Mouse (Mus musculus): ENCODE measurements around the gene Arhgdib. TPM values are rescaled to one million over a fixed set of nuclear protein-coding genes. Genes with fewer than 3 reads are reported as not detected.
"Not testable (repeated sequence)": the region's sequence is repeated elsewhere in the genome, so short reads cannot be mapped to it uniquely, and the experiment has no call there.

Gene Arhgdib
- polyA plus RNA-seq, 1 experiment from 2014 or later, result 164 TPM

DNA sequence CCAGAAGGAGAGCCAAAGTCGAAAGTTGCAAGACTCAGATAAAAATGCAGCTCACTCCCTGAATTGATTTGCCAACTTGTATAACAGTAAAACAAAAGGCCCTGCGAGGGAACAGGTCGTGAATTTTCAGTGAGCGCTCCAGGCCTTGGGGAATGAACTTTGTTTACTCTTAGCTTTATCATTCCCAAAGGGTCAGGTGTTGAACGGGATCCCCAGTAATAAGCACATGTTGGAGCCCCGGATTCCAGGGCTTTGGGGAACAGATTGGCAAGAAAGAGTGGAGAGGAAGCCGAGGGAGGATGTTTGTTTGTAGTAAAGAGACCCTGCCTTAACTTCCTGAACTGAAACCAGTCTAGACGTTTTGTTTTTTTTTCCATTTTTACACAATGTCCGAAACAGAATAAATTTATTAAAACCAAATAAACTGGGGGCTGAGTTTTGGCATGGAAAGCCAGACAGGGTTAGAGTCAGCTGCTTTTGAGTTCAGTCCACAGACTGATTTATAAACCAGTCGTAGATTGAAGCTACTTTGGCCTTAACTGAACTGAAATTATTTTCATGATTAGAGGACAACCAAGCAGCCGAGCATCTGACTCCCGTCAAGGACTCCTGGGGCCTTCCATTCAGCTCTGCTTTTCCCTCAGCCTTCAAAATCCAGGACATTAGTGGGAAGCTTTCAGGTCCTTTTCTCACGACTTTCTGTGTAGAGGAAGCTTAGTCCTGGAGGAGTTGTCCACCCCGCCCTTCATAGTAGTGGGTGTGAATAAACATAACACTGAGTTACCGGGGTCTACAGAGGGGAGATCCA is 47.0 kb downstream of the Arhgdib start:
- no peaks in the 10 kb centered on the region for H3K27me3 ChIP-seq (ENCODE audit: control insufficient read depth, insufficient read depth, low read depth, low read length)
- H3K27ac ChIP-seq (ENCODE audit: low read length), result no peak overlapping the region
- H3K9me3 ChIP-seq (replicated peaks; ENCODE audit: control insufficient read depth, low read length), result no peaks in the 10 kb centered on the region
- H3K36me3 ChIP-seq (ENCODE audit: control insufficient read depth, insufficient read depth), result no peaks in the 10 kb centered on the region
- no peak overlapping the region for H3K4me2 ChIP-seq (ENCODE audit: low read depth, low read length)
- ATAC-seq (ENCODE audit: low read depth), result no peak
- no peak overlapping the region for H3K4me3 ChIP-seq (ENCODE audit: low read depth, low read length)
- 41% methylated on average over 15 of the region's 15 CpGs for WGBS (ENCODE audit: insufficient replicate concordance)
- no peak overlapping the region for H3K9ac ChIP-seq (ENCODE audit: low read depth, low read length)
- no peaks in the 10 kb centered on the region for H3K4me1 ChIP-seq (ENCODE audit: control insufficient read depth, low read depth, low read length)

DNA sequence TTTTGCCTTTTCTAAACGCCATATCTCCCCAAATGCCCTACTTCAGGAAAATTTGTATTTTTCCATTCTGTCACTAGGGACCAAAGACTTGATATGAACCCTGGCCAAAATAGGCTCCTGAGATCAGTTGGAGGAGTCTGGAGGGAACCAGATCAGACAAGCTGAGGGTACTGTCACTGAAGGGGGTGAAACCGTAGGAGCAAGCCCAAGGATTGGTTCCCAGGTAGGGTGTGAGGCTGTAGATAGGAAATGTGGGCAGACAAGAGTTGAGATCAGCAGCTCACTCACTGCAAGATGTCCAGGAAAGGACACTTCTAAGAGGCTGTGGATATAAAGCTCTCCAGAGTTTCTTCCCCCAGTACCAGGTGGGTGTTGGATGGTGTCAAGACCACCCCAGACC is 49.7 kb downstream of the Arhgdib start:
- 39% methylated on average over 2 of the region's 2 CpGs for WGBS (ENCODE audit: insufficient replicate concordance)
- ATAC-seq (ENCODE audit: low read depth), result no peak
- no peak overlapping the region for H3K9ac ChIP-seq (ENCODE audit: low read depth, low read length)

DNA sequence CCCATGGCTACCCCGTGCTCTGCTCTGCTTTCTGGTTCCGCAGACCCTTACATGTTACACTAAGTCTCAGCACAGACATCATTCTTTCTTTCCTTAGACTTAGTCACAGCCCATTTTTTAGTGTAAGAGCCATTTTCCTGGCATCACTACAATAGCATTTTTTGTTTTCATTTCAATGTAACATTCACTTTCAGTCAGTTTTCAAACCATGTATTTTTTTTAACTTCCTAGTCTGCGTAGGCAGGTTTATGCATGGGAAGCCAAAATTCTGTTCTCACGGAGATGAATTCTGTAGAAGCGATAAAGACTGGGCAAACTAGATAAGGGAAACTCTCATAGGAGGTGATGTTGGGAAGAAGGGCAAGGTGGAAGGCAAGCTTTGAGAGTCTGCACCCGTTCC is 52.1 kb downstream of the Arhgdib start:
- Histone ChIP-seq H3K36me3 (ENCODE audit: control insufficient read depth, insufficient read depth) (no peaks in the 10 kb centered on the region), H3K27me3 (ENCODE audit: control insufficient read depth, insufficient read depth, low read depth, low read length) (no peaks in the 10 kb centered on the region), H3K4me3 (ENCODE audit: low read depth, low read length) (no peak overlapping the region), H3K27ac (ENCODE audit: low read length) (no peak overlapping the region), H3K4me2 (ENCODE audit: low read depth, low read length) (no peak overlapping the region), H3K9ac (ENCODE audit: low read depth, low read length) (no peak overlapping the region), H3K9me3 (replicated peaks; ENCODE audit: control insufficient read depth, low read length) (no peaks in the 10 kb centered on the region), H3K4me1 (ENCODE audit: control insufficient read depth, low read depth, low read length) (no peaks in the 10 kb centered on the region)
- ATAC-seq (ENCODE audit: low read depth), result no peak
- 68% methylated on average over 6 of the region's 6 CpGs for WGBS (ENCODE audit: insufficient replicate concordance)

More for the DNA sequence above, 49.7 kb downstream of the Arhgdib start:
- Histone ChIP-seq H3K9me3 (replicated peaks; ENCODE audit: control insufficient read depth, low read length) (no peaks in the 10 kb centered on the region), H3K4me3 (ENCODE audit: low read depth, low read length) (no peak overlapping the region), H3K27ac (ENCODE audit: low read length) (no peak overlapping the region), H3K36me3 (ENCODE audit: control insufficient read depth, insufficient read depth) (no peaks in the 10 kb centered on the region), H3K27me3 (ENCODE audit: control insufficient read depth, insufficient read depth, low read depth, low read length) (no peaks in the 10 kb centered on the region), H3K4me2 (ENCODE audit: low read depth, low read length) (no peak overlapping the region), H3K4me1 (ENCODE audit: control insufficient read depth, low read depth, low read length) (no peaks in the 10 kb centered on the region)

DNA sequence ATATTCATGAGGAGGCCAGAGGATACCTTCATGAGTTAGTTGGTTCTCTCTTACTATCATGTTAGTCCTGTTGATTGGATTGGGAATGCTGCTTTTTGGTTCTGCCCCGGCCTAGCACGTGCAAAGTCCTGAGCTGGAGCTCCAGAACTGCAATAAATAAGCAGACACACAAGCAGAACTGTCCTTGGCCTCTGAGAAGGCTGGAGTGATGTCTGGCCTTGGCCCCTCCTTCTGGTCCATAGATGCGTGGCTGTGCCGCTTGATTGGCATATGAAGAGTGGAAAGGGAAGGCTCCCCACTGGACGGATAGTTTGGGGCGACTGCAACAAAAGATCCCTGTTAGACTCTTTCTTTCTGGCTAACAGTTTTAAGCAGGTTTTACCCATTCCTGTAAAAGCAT is 52.6 kb downstream of the Arhgdib start:
- ATAC-seq (ENCODE audit: low read depth), result no peak
- H3K27ac ChIP-seq (ENCODE audit: low read length), result no peak overlapping the region
- H3K9me3 ChIP-seq (replicated peaks; ENCODE audit: control insufficient read depth, low read length), result no peaks in the 10 kb centered on the region
- H3K27me3 ChIP-seq (ENCODE audit: control insufficient read depth, insufficient read depth, low read depth, low read length), result no peaks in the 10 kb centered on the region
- no peak overlapping the region for H3K4me3 ChIP-seq (ENCODE audit: low read depth, low read length)
- no peaks in the 10 kb centered on the region for H3K36me3 ChIP-seq (ENCODE audit: control insufficient read depth, insufficient read depth)
- WGBS (ENCODE audit: insufficient replicate concordance), result 78% methylated on average over 6 of the region's 6 CpGs
- H3K4me1 ChIP-seq (ENCODE audit: control insufficient read depth, low read depth, low read length), result no peaks in the 10 kb centered on the region
- H3K4me2 ChIP-seq (ENCODE audit: low read depth, low read length), result no peak overlapping the region
- H3K9ac ChIP-seq (ENCODE audit: low read depth, low read length), result no peak overlapping the region

DNA sequence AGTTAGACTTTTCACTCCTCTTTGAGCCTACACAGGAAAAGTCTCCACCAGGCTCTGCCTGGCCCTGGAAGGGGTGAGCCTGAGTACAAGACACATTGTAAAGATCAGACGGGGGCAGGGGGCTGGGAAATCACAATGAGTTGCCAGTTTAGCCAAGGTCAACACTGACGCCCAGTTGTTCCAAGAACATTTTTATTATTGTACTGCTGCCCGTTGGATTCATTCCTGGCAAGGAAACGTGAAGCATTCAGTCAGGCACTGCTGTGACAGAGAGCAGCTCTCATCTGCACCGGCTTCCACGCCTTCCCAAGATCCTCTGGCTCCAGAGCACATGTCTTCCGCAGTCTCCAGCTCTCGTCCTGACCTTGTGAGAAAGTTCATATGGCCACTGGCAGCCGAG is 53.8 kb downstream of the Arhgdib start:
- Histone ChIP-seq H3K4me2 (ENCODE audit: low read depth, low read length) (no peak overlapping the region), H3K27me3 (ENCODE audit: control insufficient read depth, insufficient read depth, low read depth, low read length) (no peaks in the 10 kb centered on the region), H3K4me3 (ENCODE audit: low read depth, low read length) (no peak overlapping the region), H3K27ac (ENCODE audit: low read length) (no peak overlapping the region), H3K9ac (ENCODE audit: low read depth, low read length) (no peak overlapping the region), H3K4me1 (ENCODE audit: control insufficient read depth, low read depth, low read length) (no peaks in the 10 kb centered on the region), H3K9me3 (replicated peaks; ENCODE audit: control insufficient read depth, low read length) (no peaks in the 10 kb centered on the region), H3K36me3 (ENCODE audit: control insufficient read depth, insufficient read depth) (no peaks in the 10 kb centered on the region)
- ATAC-seq (ENCODE audit: low read depth), result no peak
- WGBS (ENCODE audit: insufficient replicate concordance), result 59% methylated on average over 9 of the region's 9 CpGs

DNA sequence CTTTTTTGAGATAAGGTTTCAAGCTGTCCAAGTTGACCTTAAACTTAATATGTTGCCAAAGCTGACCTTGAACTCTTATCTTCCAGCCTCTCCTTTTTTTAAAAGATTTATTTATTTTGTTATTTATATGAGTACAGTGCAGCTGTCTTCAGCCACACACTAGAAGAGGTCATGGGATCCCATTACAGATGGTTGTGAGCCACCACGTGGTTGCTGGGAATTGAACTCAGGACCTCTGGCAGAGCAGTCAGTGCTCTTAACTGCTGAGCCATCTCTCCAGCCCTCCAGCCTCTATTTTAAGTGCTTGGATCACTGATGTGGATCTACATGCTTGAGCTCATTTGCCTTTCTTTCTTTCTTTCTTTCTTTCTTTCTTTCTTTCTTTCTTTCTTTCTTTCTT is 56.9 kb downstream of the Arhgdib start:
- 47% methylated on average over 1 of the region's 1 CpGs for WGBS (ENCODE audit: insufficient replicate concordance)
- H3K4me3 ChIP-seq (ENCODE audit: low read depth, low read length); H3K27me3 ChIP-seq (ENCODE audit: control insufficient read depth, insufficient read depth, low read depth, low read length); H3K36me3 ChIP-seq (ENCODE audit: control insufficient read depth, insufficient read depth); ATAC-seq (ENCODE audit: low read depth); H3K27ac ChIP-seq (ENCODE audit: low read length); H3K9ac ChIP-seq (ENCODE audit: low read depth, low read length); H3K4me2 ChIP-seq (ENCODE audit: low read depth, low read length); H3K9me3 ChIP-seq (replicated peaks; ENCODE audit: control insufficient read depth, low read length); H3K4me1 ChIP-seq (ENCODE audit: control insufficient read depth, low read depth, low read length): not testable (repeated sequence)

DNA sequence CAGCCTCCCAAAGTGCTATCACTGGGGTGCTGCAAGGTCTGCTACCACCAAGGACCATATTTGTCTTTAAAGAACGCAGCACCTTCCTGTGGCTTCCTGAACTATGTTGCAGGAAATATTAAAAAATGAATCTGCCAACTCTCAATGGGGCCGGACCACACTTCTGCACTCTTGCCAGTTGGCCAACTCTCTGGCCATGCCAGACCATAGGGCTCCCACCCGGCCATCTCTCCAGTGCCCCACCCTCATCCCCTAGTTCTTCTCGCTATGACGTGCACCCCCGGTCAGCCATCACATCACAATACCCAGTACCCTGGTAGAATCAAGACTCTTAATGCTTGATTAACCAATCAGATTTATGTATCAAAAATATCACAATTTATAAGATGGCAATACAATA is 57.7 kb downstream of the Arhgdib start:
- no peak overlapping the region for H3K4me3 ChIP-seq (ENCODE audit: low read depth, low read length)
- 68% methylated on average over 6 of the region's 6 CpGs for WGBS (ENCODE audit: insufficient replicate concordance)
- ATAC-seq (ENCODE audit: low read depth), result no peak
- no peak overlapping the region for H3K9ac ChIP-seq (ENCODE audit: low read depth, low read length)
- H3K36me3 ChIP-seq (ENCODE audit: control insufficient read depth, insufficient read depth), result no peaks in the 10 kb centered on the region
- H3K4me1 ChIP-seq (ENCODE audit: control insufficient read depth, low read depth, low read length), result no peaks in the 10 kb centered on the region
- H3K27ac ChIP-seq (ENCODE audit: low read length), result no peak overlapping the region
- H3K4me2 ChIP-seq (ENCODE audit: low read depth, low read length), result no peak overlapping the region
- no peaks in the 10 kb centered on the region for H3K9me3 ChIP-seq (replicated peaks; ENCODE audit: control insufficient read depth, low read length)
- no peaks in the 10 kb centered on the region for H3K27me3 ChIP-seq (ENCODE audit: control insufficient read depth, insufficient read depth, low read depth, low read length)

DNA sequence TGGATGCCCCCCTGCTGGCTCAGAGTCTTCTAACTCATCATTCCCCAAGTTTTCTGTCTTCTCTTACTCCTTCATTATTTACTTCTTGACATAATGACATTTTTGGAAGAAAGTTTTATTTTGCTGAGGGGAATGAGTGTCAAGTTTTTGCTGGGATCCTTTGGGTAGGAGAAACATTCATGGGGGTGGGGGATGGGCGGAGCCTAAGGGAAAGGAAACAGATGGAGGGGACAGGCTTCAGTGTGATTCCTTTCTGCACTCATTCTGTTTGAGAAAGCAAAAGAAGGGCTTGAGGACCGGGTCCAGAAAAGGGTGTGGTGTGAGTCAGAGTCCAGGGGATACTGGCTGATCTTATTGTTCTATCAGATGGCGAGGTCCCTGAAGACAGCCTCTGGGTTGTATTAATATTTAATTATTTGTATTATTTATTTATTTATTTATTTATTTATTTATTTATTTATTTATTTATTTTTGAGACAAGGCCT is 58.2 kb downstream of the Arhgdib start:
- H3K4me3 ChIP-seq (ENCODE audit: low read depth, low read length), result no peak overlapping the region
- H3K4me1 ChIP-seq (ENCODE audit: control insufficient read depth, low read depth, low read length), result no peaks in the 10 kb centered on the region
- H3K27me3 ChIP-seq (ENCODE audit: control insufficient read depth, insufficient read depth, low read depth, low read length), result no peaks in the 10 kb centered on the region
- no peaks in the 10 kb centered on the region for H3K9me3 ChIP-seq (replicated peaks; ENCODE audit: control insufficient read depth, low read length)
- no peak overlapping the region for H3K9ac ChIP-seq (ENCODE audit: low read depth, low read length)
- WGBS (ENCODE audit: insufficient replicate concordance), result 46% methylated on average over 3 of the region's 3 CpGs
- no peaks in the 10 kb centered on the region for H3K36me3 ChIP-seq (ENCODE audit: control insufficient read depth, insufficient read depth)
- no peak overlapping the region for H3K4me2 ChIP-seq (ENCODE audit: low read depth, low read length)
- H3K27ac ChIP-seq (ENCODE audit: low read length), result no peak overlapping the region
- ATAC-seq (ENCODE audit: low read depth), result no peak

DNA sequence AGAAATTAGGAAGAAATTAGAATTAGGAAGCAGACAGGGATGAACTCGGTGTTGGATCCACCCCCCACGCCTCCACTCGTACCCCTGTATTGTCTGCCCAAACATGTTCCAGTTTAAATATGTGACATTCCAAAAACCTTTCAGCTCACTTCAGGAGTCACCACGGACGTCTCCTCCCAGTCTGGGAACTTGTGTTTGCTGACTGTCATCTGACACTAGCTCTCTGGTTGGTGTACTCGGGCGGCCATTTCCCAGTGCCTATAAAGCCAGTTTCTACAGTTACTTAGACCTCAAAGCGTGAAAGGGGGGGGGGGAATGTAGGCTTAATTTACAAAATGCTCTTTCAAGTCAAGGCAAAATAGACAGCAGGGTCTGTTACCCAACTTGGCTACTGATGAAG is 60.0 kb downstream of the Arhgdib start:
- 60% methylated on average over 8 of the region's 8 CpGs for WGBS (ENCODE audit: insufficient replicate concordance)
- Histone ChIP-seq H3K9ac (ENCODE audit: low read depth, low read length) (no peak overlapping the region), H3K9me3 (replicated peaks; ENCODE audit: control insufficient read depth, low read length) (no peaks in the 10 kb centered on the region), H3K4me3 (ENCODE audit: low read depth, low read length) (no peak overlapping the region), H3K4me1 (ENCODE audit: control insufficient read depth, low read depth, low read length) (no peaks in the 10 kb centered on the region), H3K36me3 (ENCODE audit: control insufficient read depth, insufficient read depth) (no peaks in the 10 kb centered on the region), H3K27me3 (ENCODE audit: control insufficient read depth, insufficient read depth, low read depth, low read length) (no peaks in the 10 kb centered on the region), H3K27ac (ENCODE audit: low read length) (no peak overlapping the region), H3K4me2 (ENCODE audit: low read depth, low read length) (no peak overlapping the region)
- no peak for ATAC-seq (ENCODE audit: low read depth)
